Mouse (Mus musculus) small intestine, adult 2 months (tissue): ENCODE results near the gene Fer.

Experiments
- CTCF ChIP-seq: fragments of 200-500 bp; IDR thresholded peaks from 2 replicates; pipeline ENCODE4 v1.5.1; 2012; ENCODE audit warnings: low read depth, mild to moderate bottlenecking, control low read depth, inconsistent platforms, low read length, moderate library complexity, mixed read lengths; ENCODE audit not compliant: insufficient replicate concordance, insufficient read length; ENCODE audit errors: extremely low read depth
- POLR2A ChIP-seq: fragments of 200-500 bp; IDR thresholded peaks from 2 replicates; pipeline ENCODE4 v1.6.1; 2012; ENCODE audit warnings: low read depth, mild to moderate bottlenecking, control low read depth, inconsistent platforms, low read length, moderate library complexity

DNA sequence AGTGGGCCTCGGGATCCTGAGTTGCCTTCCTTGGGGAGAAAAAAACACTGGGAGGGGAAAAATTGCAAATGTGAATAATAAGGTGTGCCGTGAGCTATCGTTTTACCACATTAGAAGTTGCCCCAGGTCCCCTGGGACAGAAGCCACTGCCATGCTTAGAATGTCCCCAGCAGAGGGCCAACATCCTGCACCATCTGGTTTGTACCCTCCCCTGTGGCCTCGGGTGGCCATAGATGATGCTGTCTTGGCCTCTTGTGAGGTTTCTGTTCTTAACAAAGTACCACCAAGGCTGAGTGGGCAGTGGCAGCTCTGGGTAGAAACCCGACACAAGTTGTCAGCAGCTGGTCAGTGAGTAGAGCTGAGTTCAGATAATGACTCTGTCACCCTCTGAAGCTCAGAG, 307.2 kb downstream of the Fer start:
- TF ChIP-seq POLR2A (no peak), CTCF (no peak)
